Mouse (Mus musculus): Measurements from ENCODE around the gene Rpl7l1.
"Not testable (repeated sequence)": the region's sequence is repeated elsewhere in the genome, so short reads cannot be mapped to it uniquely, and the experiment has no call there.

Rpl7l1 gene

GRCm38 (mm10) chr17:46775070-46775469 is 7.4 kb downstream of the Rpl7l1 start:
- DNase-seq (ENCODE audit: low read depth, low spot score) = no peak

- no peak for DNase-seq (ENCODE audit: low read depth, low spot score)
Observed at GRCm38 (mm10) chr17:46774131-46774472, 8.4 kb downstream of the Rpl7l1 start.

GRCm38 (mm10) chr17:46773278-46774130 is 9.0 kb downstream of the Rpl7l1 start:
- DNase-seq (ENCODE audit: low read depth, low spot score) = no peak

GRCm38 (mm10) chr17:46772404-46773277 is 9.8 kb downstream of the Rpl7l1 start, which contains the start of gene 2310039H08Rik:
Gene 2310039H08Rik, plus strand, starts transcription at chr17:46772635.
- DNase-seq (ENCODE audit: low read depth, low spot score) = no peak

- no peak for DNase-seq (ENCODE audit: low read depth, low spot score)
Observed at GRCm38 (mm10) chr17:46772038-46772403, 10.5 kb downstream of the Rpl7l1 start.

GRCm38 (mm10) chr17:46771616-46772015 is 10.9 kb downstream of the Rpl7l1 start:
- no peak for DNase-seq (ENCODE audit: low read depth, low spot score)

- DNase-seq (ENCODE audit: low read depth, low spot score) = no peak
Observed at GRCm38 (mm10) chr17:46771025-46771424, 11.4 kb downstream of the Rpl7l1 start.

- DNase-seq (ENCODE audit: low read depth, low spot score) = no peak
Observed at GRCm38 (mm10) chr17:46770546-46770945, 11.9 kb downstream of the Rpl7l1 start.

- DNase-seq (ENCODE audit: low read depth, low spot score) = no peak
Observed at GRCm38 (mm10) chr17:46767868-46768267, 14.6 kb downstream of the Rpl7l1 start.

GRCm38 (mm10) chr17:46764916-46765315 is 17.6 kb downstream of the Rpl7l1 start:
- not testable (repeated sequence) for DNase-seq (ENCODE audit: low read depth, low spot score)

GRCm38 (mm10) chr17:46763544-46763943 is 18.9 kb downstream of the Rpl7l1 start, which contains the start of gene Ptcra:
Gene Ptcra, minus strand, starts transcription at chr17:46763712.
- DNase-seq (ENCODE audit: low read depth, low spot score) = no peak

GRCm38 (mm10) chr17:46758753-46759152 is 23.7 kb downstream of the Rpl7l1 start:
- DNase-seq (ENCODE audit: low read depth, low spot score) = no peak

- peak; percentile 91 for DNase-seq (ENCODE audit: low read depth, low spot score)
Observed at GRCm38 (mm10) chr17:46751794-46752556, 30.5 kb downstream of the Rpl7l1 start, which contains the start of gene Cnpy3. Gene Cnpy3, minus strand, starts transcription at chr17:46752214.

GRCm38 (mm10) chr17:46751056-46751793 is 31.2 kb downstream of the Rpl7l1 start:
- DNase-seq (ENCODE audit: low read depth, low spot score) = no peak

- no peak for DNase-seq (ENCODE audit: low read depth, low spot score)
Observed at GRCm38 (mm10) chr17:46750580-46750979, 31.9 kb downstream of the Rpl7l1 start.

GRCm38 (mm10) chr17:46749282-46749681 is 33.2 kb downstream of the Rpl7l1 start:
- no peak for DNase-seq (ENCODE audit: low read depth, low spot score)

- no peak for DNase-seq (ENCODE audit: low read depth, low spot score)
Observed at GRCm38 (mm10) chr17:46747806-46748205, 34.7 kb downstream of the Rpl7l1 start.

GRCm38 (mm10) chr17:46747234-46747633 is 35.2 kb downstream of the Rpl7l1 start:
- no peak for DNase-seq (ENCODE audit: low read depth, low spot score)

GRCm38 (mm10) chr17:46745506-46745905 is 37.0 kb downstream of the Rpl7l1 start:
- DNase-seq (ENCODE audit: low read depth, low spot score) = no peak

- DNase-seq (ENCODE audit: low read depth, low spot score) = no peak
Observed at GRCm38 (mm10) chr17:46742986-46743385, 39.5 kb downstream of the Rpl7l1 start.

GRCm38 (mm10) chr17:46741305-46741704 is 41.2 kb downstream of the Rpl7l1 start:
- DNase-seq (ENCODE audit: low read depth, low spot score) = no peak

Data from c-Kit-negative CD71-positive TER-119-positive erythroid progenitor cells, embryonic 14.5 days (primary cell).